Mouse (Mus musculus): ENCODE data around the gene Tmem56. TPM values are rescaled to one million over a fixed set of nuclear protein-coding genes. Genes with fewer than 3 reads are reported as not detected.

Tmem56 gene
- polyA plus RNA-seq, 1 experiment from 2014 or later, result 1.6 TPM

GRCm38 (mm10) chr3:121290681-121291080 is 7.8 kb upstream of the Tmem56 start:
- WGBS, result 70% methylated on average over 8 of the region's 8 CpGs
- peak overlapping the region; percentile 69 for H3K4me3 ChIP-seq (ENCODE audit: low read length)
- peak overlapping the region; percentile 61 for H3K4me2 ChIP-seq (replicated peaks; ENCODE audit: low read depth, low read length)
- no peaks in the 10 kb centered on the region for H3K27me3 ChIP-seq (ENCODE audit: insufficient read depth, low read length)
- no peak for ATAC-seq (ENCODE audit: low FRiP score, low TSS enrichment)
- no peaks in the 10 kb centered on the region for H3K36me3 ChIP-seq (ENCODE audit: insufficient read depth, low read length)
- H3K4me1 ChIP-seq (ENCODE audit: insufficient read depth, low read length), result 0 out of 2 replicates have a peak, but pooled peaks cover 5% of the 10 kb centered on the region
- peak overlapping the region; percentile 98; the same call in 1 of the 2 replicates for H3K27ac ChIP-seq (ENCODE audit: low read length)
- H3K9me3 ChIP-seq (ENCODE audit: low read length), result no peaks in the 10 kb centered on the region
- peak overlapping the region; percentile 85 for H3K9ac ChIP-seq (replicated peaks; ENCODE audit: low read length)

GRCm38 (mm10) chr3:121287151-121287550 is 4.3 kb upstream of the Tmem56 start:
- no peak for ATAC-seq (ENCODE audit: low FRiP score, low TSS enrichment)
- 0 out of 2 replicates have a peak, but pooled peaks cover 5% of the 10 kb centered on the region for H3K4me1 ChIP-seq (ENCODE audit: insufficient read depth, low read length)
- H3K27me3 ChIP-seq (ENCODE audit: insufficient read depth, low read length), result no peaks in the 10 kb centered on the region
- no peaks in the 10 kb centered on the region for H3K36me3 ChIP-seq (ENCODE audit: insufficient read depth, low read length)
- no peak overlapping the region for H3K27ac ChIP-seq (ENCODE audit: low read length)
- 95% methylated on average over 2 of the region's 2 CpGs for WGBS
- no peak overlapping the region for H3K9ac ChIP-seq (replicated peaks; ENCODE audit: low read length)
- no peak overlapping the region for H3K4me2 ChIP-seq (replicated peaks; ENCODE audit: low read depth, low read length)
- H3K9me3 ChIP-seq (ENCODE audit: low read length), result no peaks in the 10 kb centered on the region
- no peak overlapping the region for H3K4me3 ChIP-seq (ENCODE audit: low read length)

- Histone ChIP-seq H3K4me3 (ENCODE audit: low read length) (no peak overlapping the region), H3K9me3 (ENCODE audit: low read length) (no peaks in the 10 kb centered on the region), H3K27me3 (ENCODE audit: insufficient read depth, low read length) (no peaks in the 10 kb centered on the region), H3K9ac (replicated peaks; ENCODE audit: low read length) (no peak overlapping the region), H3K27ac (ENCODE audit: low read length) (no peak overlapping the region), H3K4me2 (replicated peaks; ENCODE audit: low read depth, low read length) (no peak overlapping the region), H3K4me1 (ENCODE audit: insufficient read depth, low read length) (no peaks in the 10 kb centered on the region), H3K36me3 (ENCODE audit: insufficient read depth, low read length) (no peaks in the 10 kb centered on the region)
- WGBS, result 86% methylated on average over 6 of the region's 6 CpGs
- no peak for ATAC-seq (ENCODE audit: low FRiP score, low TSS enrichment)
Measured at GRCm38 (mm10) chr3:121285219-121285618, 2.3 kb upstream of the Tmem56 start.

- Histone ChIP-seq H3K36me3 (ENCODE audit: insufficient read depth, low read length) (no peaks in the 10 kb centered on the region), H3K9me3 (ENCODE audit: low read length) (no peaks in the 10 kb centered on the region), H3K27ac (ENCODE audit: low read length) (no peak overlapping the region), H3K27me3 (ENCODE audit: insufficient read depth, low read length) (no peaks in the 10 kb centered on the region), H3K4me1 (ENCODE audit: insufficient read depth, low read length) (no peaks in the 10 kb centered on the region), H3K9ac (replicated peaks; ENCODE audit: low read length) (no peak overlapping the region), H3K4me3 (ENCODE audit: low read length) (no peak overlapping the region), H3K4me2 (replicated peaks; ENCODE audit: low read depth, low read length) (no peak overlapping the region)
- no peak for ATAC-seq (ENCODE audit: low FRiP score, low TSS enrichment)
- WGBS, result 71% methylated on average over 14 of the region's 14 CpGs
Measured at GRCm38 (mm10) chr3:121279679-121280078, 3.2 kb downstream of the Tmem56 start.

GRCm38 (mm10) chr3:121277557-121277956 is 5.3 kb downstream of the Tmem56 start:
- no peak overlapping the region for H3K4me2 ChIP-seq (replicated peaks; ENCODE audit: low read depth, low read length)
- H3K36me3 ChIP-seq (ENCODE audit: insufficient read depth, low read length), result no peaks in the 10 kb centered on the region
- H3K9ac ChIP-seq (replicated peaks; ENCODE audit: low read length), result no peak overlapping the region
- no peak overlapping the region for H3K4me3 ChIP-seq (ENCODE audit: low read length)
- 85% methylated on average over 4 of the region's 4 CpGs for WGBS
- H3K27me3 ChIP-seq (ENCODE audit: insufficient read depth, low read length), result no peaks in the 10 kb centered on the region
- no peak overlapping the region for H3K27ac ChIP-seq (ENCODE audit: low read length)
- ATAC-seq (ENCODE audit: low FRiP score, low TSS enrichment), result no peak
- H3K9me3 ChIP-seq (ENCODE audit: low read length), result no peaks in the 10 kb centered on the region
- no peaks in the 10 kb centered on the region for H3K4me1 ChIP-seq (ENCODE audit: insufficient read depth, low read length)

GRCm38 (mm10) chr3:121277009-121277408 is 5.9 kb downstream of the Tmem56 start:
- H3K9me3 ChIP-seq (ENCODE audit: low read length), result no peaks in the 10 kb centered on the region
- H3K9ac ChIP-seq (replicated peaks; ENCODE audit: low read length), result no peak overlapping the region
- no peak overlapping the region for H3K4me2 ChIP-seq (replicated peaks; ENCODE audit: low read depth, low read length)
- H3K36me3 ChIP-seq (ENCODE audit: insufficient read depth, low read length), result no peaks in the 10 kb centered on the region
- H3K27me3 ChIP-seq (ENCODE audit: insufficient read depth, low read length), result no peaks in the 10 kb centered on the region
- no peak overlapping the region for H3K27ac ChIP-seq (ENCODE audit: low read length)
- no peak for ATAC-seq (ENCODE audit: low FRiP score, low TSS enrichment)
- no peak overlapping the region for H3K4me3 ChIP-seq (ENCODE audit: low read length)
- 70% methylated on average over 4 of the region's 4 CpGs for WGBS
- no peaks in the 10 kb centered on the region for H3K4me1 ChIP-seq (ENCODE audit: insufficient read depth, low read length)

- Histone ChIP-seq H3K27ac (ENCODE audit: low read length) (no peak overlapping the region), H3K9me3 (ENCODE audit: low read length) (no peaks in the 10 kb centered on the region), H3K27me3 (ENCODE audit: insufficient read depth, low read length) (no peaks in the 10 kb centered on the region), H3K4me3 (ENCODE audit: low read length) (no peak overlapping the region), H3K36me3 (ENCODE audit: insufficient read depth, low read length) (no peaks in the 10 kb centered on the region), H3K9ac (replicated peaks; ENCODE audit: low read length) (no peak overlapping the region), H3K4me1 (ENCODE audit: insufficient read depth, low read length) (no peaks in the 10 kb centered on the region), H3K4me2 (replicated peaks; ENCODE audit: low read depth, low read length) (no peak overlapping the region)
- ATAC-seq (ENCODE audit: low FRiP score, low TSS enrichment), result no peak
- whole genome bisulfite sequencing, result 94% methylated on average over 2 of the region's 2 CpGs
Measured at GRCm38 (mm10) chr3:121274010-121274409, 8.9 kb downstream of the Tmem56 start.

GRCm38 (mm10) chr3:121272577-121272976 is 10.3 kb downstream of the Tmem56 start:
- no peaks in the 10 kb centered on the region for H3K27me3 ChIP-seq (ENCODE audit: insufficient read depth, low read length)
- no peaks in the 10 kb centered on the region for H3K9me3 ChIP-seq (ENCODE audit: low read length)
- no peak overlapping the region for H3K9ac ChIP-seq (replicated peaks; ENCODE audit: low read length)
- H3K4me1 ChIP-seq (ENCODE audit: insufficient read depth, low read length), result no peaks in the 10 kb centered on the region
- H3K4me2 ChIP-seq (replicated peaks; ENCODE audit: low read depth, low read length), result no peak overlapping the region
- no peak overlapping the region for H3K27ac ChIP-seq (ENCODE audit: low read length)
- no peaks in the 10 kb centered on the region for H3K36me3 ChIP-seq (ENCODE audit: insufficient read depth, low read length)
- no peak for ATAC-seq (ENCODE audit: low FRiP score, low TSS enrichment)
- no peak overlapping the region for H3K4me3 ChIP-seq (ENCODE audit: low read length)
- 65% methylated on average over 2 of the region's 2 CpGs for WGBS

GRCm38 (mm10) chr3:121267283-121267682 is 15.6 kb downstream of the Tmem56 start:
- no peaks in the 10 kb centered on the region for H3K36me3 ChIP-seq (ENCODE audit: insufficient read depth, low read length)
- WGBS, result 87% methylated on average over 5 of the region's 5 CpGs
- no peaks in the 10 kb centered on the region for H3K9me3 ChIP-seq (ENCODE audit: low read length)
- H3K9ac ChIP-seq (replicated peaks; ENCODE audit: low read length), result no peak overlapping the region
- H3K4me2 ChIP-seq (replicated peaks; ENCODE audit: low read depth, low read length), result no peak overlapping the region
- no peak overlapping the region for H3K4me3 ChIP-seq (ENCODE audit: low read length)
- peaks cover 18% of the 10 kb centered on the region for H3K27me3 ChIP-seq (ENCODE audit: insufficient read depth, low read length)
- H3K4me1 ChIP-seq (ENCODE audit: insufficient read depth, low read length), result peaks cover under 1% of the 10 kb centered on the region
- H3K27ac ChIP-seq (ENCODE audit: low read length), result no peak overlapping the region
- no peak for ATAC-seq (ENCODE audit: low FRiP score, low TSS enrichment)

GRCm38 (mm10) chr3:121264242-121264641 is 18.7 kb downstream of the Tmem56 start:
- H3K4me1 ChIP-seq (ENCODE audit: insufficient read depth, low read length), result peaks cover 9% of the 10 kb centered on the region
- no peak overlapping the region for H3K9ac ChIP-seq (replicated peaks; ENCODE audit: low read length)
- no peak overlapping the region for H3K4me2 ChIP-seq (replicated peaks; ENCODE audit: low read depth, low read length)
- H3K9me3 ChIP-seq (ENCODE audit: low read length), result no peaks in the 10 kb centered on the region
- 60% methylated on average over 6 of the region's 6 CpGs for WGBS
- no peak overlapping the region for H3K27ac ChIP-seq (ENCODE audit: low read length)
- no peak overlapping the region for H3K4me3 ChIP-seq (ENCODE audit: low read length)
- peaks cover 45% of the 10 kb centered on the region for H3K27me3 ChIP-seq (ENCODE audit: insufficient read depth, low read length)
- H3K36me3 ChIP-seq (ENCODE audit: insufficient read depth, low read length), result no peaks in the 10 kb centered on the region
- no peak for ATAC-seq (ENCODE audit: low FRiP score, low TSS enrichment)
